Mouse (Mus musculus) embryonic facial prominence, embryonic 14.5 days (tissue): ENCODE measurements around the gene Olfr691. TPM values are rescaled to one million over a fixed set of nuclear protein-coding genes. Genes with fewer than 3 reads are reported as not detected.
"Not testable (repeated sequence)": the region's sequence is repeated elsewhere in the genome, so short reads cannot be mapped to it uniquely, and the experiment has no call there.

Experiments used
- ATAC-seq: fragments of 200-750 bp; cut with Nextera tagmentation; 2 replicates; pipeline ENCODE4 v1.8.0; 2017; ENCODE audit warnings: low read depth, moderate number of reproducible peaks, moderate TSS enrichment
- DNase-seq: peaks from one replicate; pipeline ENCODE4 v3.0.0-alpha.2; 2015; ENCODE audit warnings: low spot score
- H3K27ac ChIP-seq: fragments of 300-500 bp; sonication (generic); replicated peaks from 2 replicates; pipeline ENCODE4 v1.5.1; 2014; ENCODE audit warnings: low read depth, mild to moderate bottlenecking, low read length, moderate library complexity
- H3K27me3 ChIP-seq: fragments of 300-500 bp; sonication (generic); replicated peaks from 2 replicates; pipeline ENCODE4 v1.6.1; 2014; ENCODE audit warnings: low read length; ENCODE audit not compliant: control insufficient read depth, insufficient read depth
- H3K36me3 ChIP-seq: fragments of 300-500 bp; sonication (generic); 2 replicates; pipeline ENCODE4 v1.6.1; 2014; ENCODE audit warnings: low read length, mixed read lengths; ENCODE audit not compliant: control insufficient read depth, insufficient read depth
- H3K4me1 ChIP-seq: fragments of 300-500 bp; sonication (generic); 2 replicates; pipeline ENCODE4 v1.6.1; 2014; ENCODE audit warnings: antibody characterized with exemption, low read length; ENCODE audit not compliant: control insufficient read depth, insufficient read depth
- H3K4me2 ChIP-seq: fragments of 300-500 bp; sonication (generic); 2 replicates; pipeline ENCODE4 v1.6.1; 2014; ENCODE audit warnings: low read depth, mild to moderate bottlenecking, low read length, moderate library complexity, mixed read lengths
- H3K4me3 ChIP-seq: fragments of 300-500 bp; sonication (generic); 2 replicates; pipeline ENCODE4 v1.5.1; 2014; ENCODE audit warnings: low read depth, mild to moderate bottlenecking, low read length
- H3K9ac ChIP-seq: fragments of 300-500 bp; sonication (generic); 2 replicates; pipeline ENCODE4 v1.6.1; 2014; ENCODE audit warnings: low read depth, mild to moderate bottlenecking, low read length, moderate library complexity, mixed read lengths
- H3K9me3 ChIP-seq: fragments of 300-500 bp; sonication (generic); 2 replicates; pipeline ENCODE4 v1.6.1; 2016; ENCODE audit warnings: low read length; ENCODE audit not compliant: control insufficient read depth
- WGBS: fragments of 180-500 bp; shearing (Covaris S2); extraction: QIAGEN DNeasy Blood & Tissue Kit; methylation state at CpG from one replicate; pipeline ENCODE4 v1.1.7; 2014; 5-methylcytosine and 5-hydroxymethylcytosine counted together
- polyA plus RNA-seq: library from polyadenylated mRNA; unstranded; fragments of >200 nt; fragmentation: Nextera tagmentation; extraction: Ambion mirVana; gene quantifications from 2 replicates; pipeline ENCODE4 v1.2.1, GENCODE M21; 2014

Olfr691 gene
- polyA plus RNA-seq, 1 experiment from 2014 or later: not detected

DNA sequence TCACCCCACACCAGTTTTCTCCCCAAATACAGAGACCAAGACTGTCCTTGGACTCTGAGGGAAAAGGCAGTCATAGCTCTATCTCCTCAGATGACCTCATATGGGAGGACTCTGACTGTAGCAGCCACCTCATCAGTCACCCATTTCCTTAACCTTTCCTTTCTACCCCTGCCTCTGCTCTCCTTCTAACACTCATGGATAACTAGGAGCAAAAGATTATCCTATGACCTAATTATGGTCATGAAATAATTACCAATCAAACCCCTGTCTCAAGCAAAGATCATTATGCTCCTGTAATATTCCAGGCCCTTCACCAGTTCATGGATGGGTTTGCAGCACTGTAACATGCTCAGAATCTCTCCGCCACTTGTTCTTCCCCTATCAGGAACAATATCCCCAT, 25.9 kb upstream of the Olfr691 start, which contains the start of gene Olfr692:
Olfr692 (plus strand) TSS at position 301 of the 400 bp plus-strand sequence.
- Histone ChIP-seq H3K36me3 (peaks cover 7% of the 10 kb centered on the region; the same call in 1 of the 2 replicates), H3K27me3 (no peaks in the 10 kb centered on the region), H3K9ac (no peak within 1 kb of the TSS), H3K9me3 (no peaks in the 10 kb centered on the region), H3K4me3 (no peak within 1 kb of the TSS), H3K4me2 (no peak within 1 kb of the TSS), H3K4me1 (no peaks in the 10 kb centered on the region), H3K27ac (no peak within 1 kb of the TSS)
- 93% methylated on average over 1 of the region's 1 CpGs for WGBS
- ATAC-seq (no peak), DNase-seq (no peak)

DNA sequence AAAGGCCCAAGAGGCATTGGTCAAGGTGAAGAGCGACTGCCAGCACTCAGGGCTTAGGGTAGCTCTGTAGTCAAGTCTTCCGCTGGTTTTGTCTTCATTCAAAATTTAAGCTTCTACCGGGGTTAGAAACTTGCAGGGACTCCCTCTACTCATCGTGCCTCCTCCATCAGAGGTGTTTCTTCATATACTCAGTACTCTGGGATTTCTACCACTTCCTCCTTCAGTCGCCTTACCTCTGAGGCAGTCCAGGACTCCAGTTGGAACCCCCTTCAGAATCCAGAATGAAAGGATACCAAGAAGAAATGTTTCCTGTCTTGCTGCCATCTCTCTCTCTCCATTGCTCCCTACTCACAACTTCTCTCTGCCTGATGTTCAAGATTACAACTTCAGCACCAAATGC, 25.2 kb upstream of the Olfr691 start:
- Histone ChIP-seq H3K4me2 (no peak overlapping the region), H3K9ac (no peak overlapping the region), H3K36me3 (peaks cover 4% of the 10 kb centered on the region; the same call in 1 of the 2 replicates), H3K27me3 (no peaks in the 10 kb centered on the region), H3K4me3 (no peak overlapping the region), H3K27ac (no peak overlapping the region), H3K4me1 (no peaks in the 10 kb centered on the region), H3K9me3 (no peaks in the 10 kb centered on the region)
- DNase-seq (no peak), ATAC-seq (no peak)
- WGBS: 84% methylated on average over 5 of the region's 5 CpGs

DNA sequence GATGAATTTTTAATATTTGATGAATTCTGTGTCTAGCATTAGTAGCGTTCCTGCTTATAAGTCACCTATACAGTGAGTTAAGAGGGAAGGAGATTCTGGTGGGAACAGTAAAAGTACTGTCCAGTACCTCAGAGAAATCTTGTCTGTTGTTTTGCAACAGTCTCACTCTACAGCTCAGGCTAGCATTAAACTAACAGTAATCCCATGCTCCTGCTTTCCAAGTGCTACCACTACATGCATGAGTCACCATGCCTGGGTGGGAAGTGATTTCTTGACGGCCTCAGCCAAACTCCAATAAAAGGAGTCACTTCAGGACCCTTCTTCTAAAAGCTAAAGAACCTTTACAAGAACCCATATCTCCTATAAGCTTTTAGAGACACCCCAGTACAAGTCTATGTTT, 19.6 kb upstream of the Olfr691 start:
- H3K4me3 ChIP-seq: no peak overlapping the region
- no peak overlapping the region for H3K4me2 ChIP-seq
- no peaks in the 10 kb centered on the region for H3K9me3 ChIP-seq
- H3K9ac ChIP-seq: no peak overlapping the region
- 79% methylated on average over 2 of the region's 2 CpGs for WGBS
- ATAC-seq (no peak), DNase-seq (no peak)
- no peaks in the 10 kb centered on the region for H3K36me3 ChIP-seq
- no peaks in the 10 kb centered on the region for H3K4me1 ChIP-seq
- H3K27ac ChIP-seq: no peak overlapping the region
- H3K27me3 ChIP-seq: no peaks in the 10 kb centered on the region

DNA sequence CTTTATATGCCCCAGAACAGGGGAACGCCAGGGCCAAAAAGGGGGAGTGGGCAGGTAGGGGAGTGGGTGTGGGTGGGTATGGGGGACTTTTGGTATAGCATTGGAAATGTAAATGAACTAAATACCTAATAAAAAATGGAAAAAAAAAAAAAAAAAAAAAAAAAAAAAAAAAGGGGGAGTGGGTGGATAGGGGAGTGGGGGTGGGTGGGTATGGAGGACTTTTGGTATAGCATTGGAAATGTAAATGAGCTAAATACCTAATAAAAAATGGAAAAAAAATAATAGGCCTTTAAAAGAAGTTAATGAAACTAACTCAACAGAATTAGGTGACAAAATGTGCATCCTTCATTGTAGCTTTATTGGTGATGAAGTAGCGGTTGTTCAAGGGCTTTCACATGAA, 14.4 kb upstream of the Olfr691 start:
- H3K9me3 ChIP-seq, H3K9ac ChIP-seq, H3K4me3 ChIP-seq, H3K36me3 ChIP-seq, ATAC-seq, H3K27ac ChIP-seq, H3K4me1 ChIP-seq, DNase-seq, H3K4me2 ChIP-seq, H3K27me3 ChIP-seq: not testable (repeated sequence)
- 86% methylated on average over 1 of the region's 2 CpGs for WGBS

DNA sequence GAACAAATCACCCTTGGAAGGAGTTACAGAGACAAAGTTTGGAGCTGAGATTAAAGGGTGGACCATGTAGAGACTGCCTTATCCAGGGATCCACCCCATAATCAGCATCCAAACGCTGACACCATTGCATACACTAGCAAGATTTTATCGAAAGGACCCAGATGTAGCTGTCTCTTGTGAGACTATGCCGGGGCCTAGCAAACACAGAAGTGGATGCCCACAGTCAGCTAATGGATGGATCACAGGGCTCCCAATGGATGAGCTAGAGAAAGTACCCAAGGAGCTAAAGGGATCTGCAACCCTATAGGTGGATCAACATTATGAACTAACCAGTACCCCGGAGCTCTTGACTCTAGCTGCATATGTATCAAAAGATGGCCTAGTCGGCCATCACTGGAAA, 14.0 kb upstream of the Olfr691 start:
- H3K27me3 ChIP-seq, H3K9ac ChIP-seq, H3K9me3 ChIP-seq, H3K4me1 ChIP-seq, H3K27ac ChIP-seq, DNase-seq, H3K4me3 ChIP-seq, H3K36me3 ChIP-seq, H3K4me2 ChIP-seq, ATAC-seq: not testable (repeated sequence)
- WGBS: no CpG with 5 or more reads among the region's 5 CpGs

DNA sequence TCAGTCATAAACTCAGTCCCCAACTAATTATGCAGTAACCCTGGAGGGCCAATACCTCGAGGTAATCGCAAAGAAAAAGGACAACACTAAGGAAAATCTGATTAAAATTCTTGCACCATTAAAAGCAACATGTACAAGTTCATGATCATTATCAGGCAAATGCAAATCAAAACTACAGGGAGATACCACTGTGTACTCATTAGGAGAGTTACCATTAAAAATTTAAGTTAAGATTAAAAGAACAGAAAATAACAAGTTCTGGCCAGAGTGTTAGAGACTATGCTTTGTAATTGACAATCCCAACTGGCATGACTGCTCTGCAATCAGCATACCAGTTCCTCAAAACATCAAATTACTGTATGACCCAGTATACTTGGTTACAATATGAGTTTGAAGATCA, 682 bp upstream of the Olfr691 start:
- DNase-seq (no peak), ATAC-seq (no peak)
- H3K27ac ChIP-seq: no peak overlapping the region
- no peaks in the 10 kb centered on the region for H3K27me3 ChIP-seq
- H3K4me3 ChIP-seq: no peak overlapping the region
- H3K4me2 ChIP-seq: no peak overlapping the region
- H3K9ac ChIP-seq: no peak overlapping the region
- WGBS: 77% methylated on average over 2 of the region's 2 CpGs
- no peaks in the 10 kb centered on the region for H3K36me3 ChIP-seq
- no peaks in the 10 kb centered on the region for H3K9me3 ChIP-seq
- no peaks in the 10 kb centered on the region for H3K4me1 ChIP-seq

DNA sequence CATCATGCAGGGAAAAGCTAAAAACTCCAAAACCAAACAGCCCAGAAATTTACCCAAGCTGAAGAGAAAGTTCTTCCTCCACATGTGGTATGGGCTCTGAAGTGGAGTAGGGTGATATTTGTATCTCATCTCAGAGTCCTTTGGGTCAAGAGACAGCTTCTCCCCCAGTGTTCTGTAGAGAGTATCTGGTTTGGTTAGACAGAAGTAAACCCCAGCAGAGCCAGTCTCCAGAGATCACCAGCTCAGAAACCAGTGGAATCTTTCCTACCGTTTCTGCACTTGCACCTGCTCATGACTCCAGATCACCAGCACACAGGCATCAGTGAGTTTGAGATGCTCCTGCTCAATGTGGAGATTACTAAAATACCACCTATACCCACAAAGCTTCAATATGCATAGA, 8.1 kb downstream of the Olfr691 start, which contains the start of gene Olfr690:
Olfr690 (minus strand) TSS at position 101 of the 400 bp plus-strand sequence.
- H3K27ac ChIP-seq: no peak within 1 kb of the TSS
- no peaks in the 10 kb centered on the region for H3K27me3 ChIP-seq
- no peak within 1 kb of the TSS for H3K4me2 ChIP-seq
- no peak within 1 kb of the TSS for H3K9ac ChIP-seq
- no peaks in the 10 kb centered on the region for H3K4me1 ChIP-seq
- no peaks in the 10 kb centered on the region for H3K36me3 ChIP-seq
- DNase-seq (no peak), ATAC-seq (no peak)
- WGBS: 64% methylated on average over 1 of the region's 1 CpGs
- H3K4me3 ChIP-seq: no peak within 1 kb of the TSS
- H3K9me3 ChIP-seq: no peaks in the 10 kb centered on the region

DNA sequence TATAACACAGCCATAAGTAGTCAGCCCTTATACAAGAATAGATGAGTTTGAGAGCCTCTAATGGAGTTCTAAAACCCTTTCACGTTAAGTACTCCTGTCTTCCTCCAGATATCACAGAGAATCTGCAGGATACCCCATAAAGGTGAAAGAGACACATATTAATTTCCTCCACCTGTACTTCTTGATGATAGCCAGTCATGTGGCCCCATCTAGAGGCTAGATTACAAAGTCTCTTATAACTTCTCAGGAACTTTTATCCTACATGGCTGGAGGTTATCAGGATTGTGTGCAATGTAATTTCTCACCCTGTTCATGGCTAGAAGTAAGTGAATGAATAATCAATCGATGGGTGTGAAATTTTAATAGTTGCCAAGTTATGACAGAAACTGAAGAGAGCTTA, 16.8 kb downstream of the Olfr691 start:
- DNase-seq (no peak), ATAC-seq (no peak)
- Histone ChIP-seq H3K9ac (no peak overlapping the region), H3K4me2 (no peak overlapping the region), H3K27ac (no peak overlapping the region), H3K9me3 (no peaks in the 10 kb centered on the region), H3K27me3 (no peaks in the 10 kb centered on the region), H3K4me3 (no peak overlapping the region), H3K36me3 (no peaks in the 10 kb centered on the region), H3K4me1 (no peaks in the 10 kb centered on the region)
- WGBS: 64% methylated on average over 2 of the region's 2 CpGs

DNA sequence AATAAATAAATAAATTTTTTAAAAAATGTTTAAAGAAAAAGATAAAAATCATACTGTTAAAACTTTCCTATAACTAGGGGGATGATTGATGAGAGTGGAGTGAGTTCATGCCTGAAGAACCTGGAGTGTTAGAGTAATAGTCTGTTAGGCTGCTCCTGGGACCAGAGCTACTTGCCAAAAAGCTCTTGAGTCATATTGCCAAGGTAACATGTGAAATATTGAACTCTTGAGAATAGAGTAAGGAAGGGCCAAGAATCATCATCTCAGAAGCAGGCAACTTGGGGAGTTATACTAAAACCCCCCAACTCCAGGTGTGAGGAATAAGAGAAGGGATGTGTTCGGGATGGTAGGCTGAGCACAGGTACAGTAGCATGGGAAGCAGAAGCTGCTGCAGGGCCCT, 31.2 kb downstream of the Olfr691 start, which contains the start of gene Olfr689:
Olfr689 (plus strand) TSS at position 301 of the 400 bp plus-strand sequence.
- 82% methylated on average over 1 of the region's 1 CpGs for WGBS
- no peak for DNase-seq
- ATAC-seq: no peak
- no peak within 1 kb of the TSS for H3K4me3 ChIP-seq
- no peaks in the 10 kb centered on the region for H3K36me3 ChIP-seq
- no peaks in the 10 kb centered on the region for H3K27me3 ChIP-seq
- no peaks in the 10 kb centered on the region for H3K4me1 ChIP-seq
- H3K9ac ChIP-seq: no peak within 1 kb of the TSS
- no peak within 1 kb of the TSS for H3K27ac ChIP-seq
- no peak within 1 kb of the TSS for H3K4me2 ChIP-seq
- H3K9me3 ChIP-seq: 0 out of 2 replicates have a peak, but pooled peaks cover 4% of the 10 kb centered on the region
